Mouse (Mus musculus): ENCODE measurements around the gene Olfr866. TPM values are rescaled to one million over a fixed set of nuclear protein-coding genes. Genes with fewer than 3 reads are reported as not detected.

Gene Olfr866
- not detected in 2 replicates for polyA plus RNA-seq (2016; fragmentation: Nextera tagmentation; extraction: Ambion mirVana)

GRCm38 (mm10) chr9:20027935-20028334, at the start of gene Olfr866:
TSS of gene Olfr866 (minus strand) at chr9:20028035.
- Histone ChIP-seq H3K27me3 (ENCODE audit: poor library complexity, severe bottlenecking) (no peaks in the 10 kb centered on the region), H3K9me3 (peaks cover 17% of the 10 kb centered on the region; the same call in 1 of the 2 replicates), H3K4me1 (no peaks in the 10 kb centered on the region), H3K4me3 (no peak within 1 kb of the TSS), H3K27ac (no peak within 1 kb of the TSS), H3K36me3 (replicated peaks) (no peaks in the 10 kb centered on the region)
- no peak for DNase-seq (ENCODE audit: extremely low spot score, low spot score)
- WGBS, result 87% methylated on average over 2 of the region's 2 CpGs

- no peak for DNase-seq (ENCODE audit: extremely low spot score, low spot score)
- Histone ChIP-seq H3K36me3 (replicated peaks) (no peaks in the 10 kb centered on the region), H3K4me3 (no peak overlapping the region), H3K9me3 (peaks cover 77% of the 10 kb centered on the region), H3K27ac (no peak overlapping the region), H3K27me3 (ENCODE audit: poor library complexity, severe bottlenecking) (no peaks in the 10 kb centered on the region), H3K4me1 (no peaks in the 10 kb centered on the region)
- WGBS, result 72% methylated on average over 7 of the region's 7 CpGs
Observed at GRCm38 (mm10) chr9:20073523-20074177, 45.8 kb upstream of the Olfr866 start.

DNA sequence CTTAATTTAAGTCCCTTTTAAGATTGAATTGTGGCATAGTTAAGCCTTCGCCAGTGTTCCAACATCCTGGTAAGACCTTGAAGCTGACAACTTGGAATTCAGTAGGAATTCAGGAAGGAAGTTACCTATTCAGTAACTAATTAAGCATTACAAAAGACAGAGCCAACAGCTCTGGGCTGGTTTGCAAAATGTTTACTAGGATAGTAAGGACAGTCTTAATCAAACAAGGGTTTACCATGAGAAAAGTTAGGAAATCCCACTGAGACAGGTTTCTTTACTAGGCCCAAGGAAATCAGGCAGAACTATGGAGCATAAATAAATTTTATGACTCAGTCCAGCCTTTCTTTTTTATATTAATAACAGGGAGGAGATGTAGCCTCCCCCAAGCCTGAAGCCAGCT, 43.5 kb upstream of the Olfr866 start:
- Histone ChIP-seq H3K27ac (no peak overlapping the region), H3K9me3 (peaks cover 61% of the 10 kb centered on the region), H3K36me3 (replicated peaks) (no peaks in the 10 kb centered on the region), H3K27me3 (ENCODE audit: poor library complexity, severe bottlenecking) (no peaks in the 10 kb centered on the region), H3K4me3 (no peak overlapping the region), H3K4me1 (no peaks in the 10 kb centered on the region)
- 98% methylated on average over 1 of the region's 1 CpGs for WGBS
- no peak for DNase-seq (ENCODE audit: extremely low spot score, low spot score)

GRCm38 (mm10) chr9:20070236-20070635, 42.4 kb upstream of the Olfr866 start:
- no peaks in the 10 kb centered on the region for H3K36me3 ChIP-seq (replicated peaks)
- no peak overlapping the region for H3K4me3 ChIP-seq
- H3K27me3 ChIP-seq (ENCODE audit: poor library complexity, severe bottlenecking), result no peaks in the 10 kb centered on the region
- no peak overlapping the region for H3K27ac ChIP-seq
- H3K4me1 ChIP-seq, result no peaks in the 10 kb centered on the region
- DNase-seq (ENCODE audit: extremely low spot score, low spot score), result no peak
- peaks cover 50% of the 10 kb centered on the region for H3K9me3 ChIP-seq
- 74% methylated on average over 3 of the region's 3 CpGs for WGBS

DNA sequence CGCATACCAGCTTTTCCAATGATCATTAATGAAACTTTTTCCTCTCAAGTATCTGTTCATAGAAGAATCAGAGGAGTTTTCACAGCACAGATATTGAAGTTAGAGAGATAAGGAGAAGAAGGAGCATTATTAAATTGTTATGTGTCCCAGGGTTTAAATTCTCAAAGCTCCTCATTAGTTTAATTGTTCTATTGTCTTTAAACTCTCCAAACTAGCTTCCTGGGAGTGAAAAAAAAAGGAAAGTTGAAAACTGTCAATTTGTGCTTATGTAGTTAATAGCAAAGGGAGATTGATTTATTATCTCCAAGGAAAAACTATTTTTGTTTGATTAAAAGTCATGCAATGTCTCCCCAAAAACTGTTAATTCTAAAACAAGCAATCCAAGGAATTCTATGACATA, 29.6 kb upstream of the Olfr866 start, which contains the start of gene Olfr867:
TSS of gene Olfr867 (minus strand) at position 101 of the 400 bp plus-strand sequence.
- no peaks in the 10 kb centered on the region for H3K36me3 ChIP-seq (replicated peaks)
- no peak within 1 kb of the TSS for H3K4me3 ChIP-seq
- no peak within 1 kb of the TSS for H3K27ac ChIP-seq
- peaks cover 27% of the 10 kb centered on the region for H3K9me3 ChIP-seq
- DNase-seq (ENCODE audit: extremely low spot score, low spot score), result no peak
- H3K27me3 ChIP-seq (ENCODE audit: poor library complexity, severe bottlenecking), result no peaks in the 10 kb centered on the region
- no peaks in the 10 kb centered on the region for H3K4me1 ChIP-seq
- WGBS, result 84% methylated on average over 1 of the region's 1 CpGs

DNA sequence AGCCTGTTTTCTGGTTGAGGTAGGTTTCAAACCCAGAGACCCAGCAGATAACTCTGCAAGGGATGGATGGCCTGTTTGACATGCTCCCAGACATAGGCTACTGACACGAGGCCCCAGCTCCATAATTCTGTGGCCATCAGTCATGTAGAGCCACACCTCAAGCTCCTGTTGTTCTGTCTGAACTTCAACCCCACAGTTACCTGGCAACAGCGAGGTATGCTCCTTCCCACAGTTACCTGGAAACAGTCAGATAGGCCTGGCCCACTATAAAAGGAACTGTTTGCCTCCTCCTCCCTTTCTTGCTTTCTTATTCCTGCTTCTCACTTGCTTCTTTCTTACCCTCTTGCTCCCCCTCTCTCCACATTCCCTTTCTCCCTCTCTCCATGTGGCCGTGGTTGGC, 20.1 kb upstream of the Olfr866 start:
- H3K36me3 ChIP-seq (replicated peaks), result no peaks in the 10 kb centered on the region
- H3K4me1 ChIP-seq, result no peaks in the 10 kb centered on the region
- 72% methylated on average over 3 of the region's 3 CpGs for WGBS
- H3K27me3 ChIP-seq (ENCODE audit: poor library complexity, severe bottlenecking), result no peaks in the 10 kb centered on the region
- DNase-seq (ENCODE audit: extremely low spot score, low spot score), result no peak
- peaks cover 42% of the 10 kb centered on the region for H3K9me3 ChIP-seq
- no peak overlapping the region for H3K27ac ChIP-seq
- H3K4me3 ChIP-seq, result no peak overlapping the region

Small RNAs within 50 kb of the gene (microRNA-seq; reads per million reads assigned to microRNA genes)
- gene Gm26231 (not detected), gene Gm44395 (not detected)

Other genes starting within 250 kb of the Olfr866 start
- not detected in 2 replicates for gene Olfr58, start 247.8 kb downstream of the Olfr866 start, polyA plus RNA-seq (2016; fragmentation: Nextera tagmentation; extraction: Ambion mirVana)
- gene Olfr859, start 223.1 kb downstream of the Olfr866 start, polyA plus RNA-seq (2016; fragmentation: Nextera tagmentation; extraction: Ambion mirVana), result not detected in 2 replicates
- gene Olfr860, start 178.3 kb downstream of the Olfr866 start, polyA plus RNA-seq (2016; fragmentation: Nextera tagmentation; extraction: Ambion mirVana), result not detected in 2 replicates
- not detected in 2 replicates for gene Olfr862, start 140.0 kb downstream of the Olfr866 start, polyA plus RNA-seq (2016; fragmentation: Nextera tagmentation; extraction: Ambion mirVana)
- gene Olfr77, start 111.2 kb downstream of the Olfr866 start, polyA plus RNA-seq (2016; fragmentation: Nextera tagmentation; extraction: Ambion mirVana), result 0.15 and 0.20 TPM in 2 replicates
- gene Olfr867, start 29.5 kb upstream of the Olfr866 start, polyA plus RNA-seq (2016; fragmentation: Nextera tagmentation; extraction: Ambion mirVana), result not detected in 2 replicates
- gene Olfr868, start 70.6 kb upstream of the Olfr866 start, polyA plus RNA-seq (2016; fragmentation: Nextera tagmentation; extraction: Ambion mirVana), result not detected in 2 replicates
- not detected in 2 replicates for gene Olfr869, start 101.0 kb upstream of the Olfr866 start, polyA plus RNA-seq (2016; fragmentation: Nextera tagmentation; extraction: Ambion mirVana)
- gene Olfr870, start 146.0 kb upstream of the Olfr866 start, polyA plus RNA-seq (2016; fragmentation: Nextera tagmentation; extraction: Ambion mirVana), result not detected in 2 replicates
- gene Olfr871, start 184.2 kb upstream of the Olfr866 start, polyA plus RNA-seq (2016; fragmentation: Nextera tagmentation; extraction: Ambion mirVana), result not detected in 2 replicates
- gene Olfr872, start 209.1 kb upstream of the Olfr866 start, polyA plus RNA-seq (2016; fragmentation: Nextera tagmentation; extraction: Ambion mirVana), result not detected in 2 replicates